Mouse (Mus musculus) layer of hippocampus, adult 2 months (tissue): ENCODE measurements around the gene Aff3. TPM values are rescaled to one million over a fixed set of nuclear protein-coding genes. Genes with fewer than 3 reads are reported as not detected.
"Not testable (repeated sequence)": the region's sequence is repeated elsewhere in the genome, so short reads cannot be mapped to it uniquely, and the experiment has no call there.

Source experiments
- DNase-seq, 2 experiments: peaks; one replicate each; pipeline ENCODE4 v3.0.0; 2022; ENCODE audit warnings: low spot score in 2 of 2
- H3K27ac ChIP-seq: fragments of 200-600 bp; 2 replicates; pipeline ENCODE4 v1.8.1; 2022
- H3K4me3 ChIP-seq: fragments of 200-600 bp; 2 replicates; pipeline ENCODE4 v1.8.1; 2022; ENCODE audit warnings: mild to moderate bottlenecking
- CTCF ChIP-seq: fragments of 200-600 bp; conservative IDR thresholded peaks from 2 replicates; pipeline ENCODE4 v1.8.1; 2022; ENCODE audit warnings: antibody characterized with exemption, mild to moderate bottlenecking, moderate library complexity
- total RNA-seq, 2 experiments: library from RNA; stranded (reverse); gene quantifications; 2 replicates each; pipeline ENCODE4 v1.2.3; 2021

Gene Aff3
- total RNA-seq, 2 experiments from 2014 or later: 108 to 117 TPM

DNA sequence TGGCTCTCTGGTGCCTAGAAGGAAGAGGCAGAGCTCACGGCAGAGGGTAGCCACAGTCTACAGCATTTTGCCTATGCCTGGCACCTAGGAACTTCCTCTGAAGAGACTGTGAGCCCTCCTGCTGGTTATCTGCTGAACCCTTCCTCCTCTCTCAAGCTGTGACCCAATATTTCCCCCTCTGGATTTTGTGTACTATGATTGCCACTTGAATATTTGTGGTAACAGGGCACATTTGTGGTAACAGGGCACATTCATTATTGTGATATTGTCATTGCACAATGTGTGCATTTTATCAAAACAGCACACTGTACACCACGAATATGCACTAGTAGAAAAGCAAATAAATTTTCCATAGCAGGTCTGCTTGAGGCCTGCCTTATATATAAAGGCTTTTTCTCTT lies 223.0 kb downstream of the Aff3 start:
- no peak for TF ChIP-seq CTCF
- no peak for DNase-seq
- Histone ChIP-seq H3K27ac (no peak overlapping the region), H3K4me3 (no peak overlapping the region)

DNA sequence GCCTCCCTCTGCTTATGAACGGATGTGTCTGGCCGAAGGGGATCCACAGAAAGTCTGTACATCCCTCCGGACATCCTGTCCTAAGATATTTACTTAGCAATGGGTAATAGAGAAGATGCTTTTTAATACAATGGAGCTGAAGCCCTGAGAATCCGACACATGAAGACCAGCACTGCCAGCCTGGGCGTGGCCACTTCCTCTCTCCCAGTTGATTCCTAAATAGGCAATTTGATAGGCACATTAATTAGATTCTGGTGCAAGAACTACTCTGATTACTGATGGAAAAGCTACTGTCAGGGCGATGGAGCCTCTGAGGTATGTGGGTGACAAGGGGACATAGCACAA lies 224.3 kb downstream of the Aff3 start:
- H3K27ac ChIP-seq: no peak overlapping the region
- H3K4me3 ChIP-seq: no peak overlapping the region
- TF ChIP-seq CTCF: no peak
- no peak for DNase-seq

DNA sequence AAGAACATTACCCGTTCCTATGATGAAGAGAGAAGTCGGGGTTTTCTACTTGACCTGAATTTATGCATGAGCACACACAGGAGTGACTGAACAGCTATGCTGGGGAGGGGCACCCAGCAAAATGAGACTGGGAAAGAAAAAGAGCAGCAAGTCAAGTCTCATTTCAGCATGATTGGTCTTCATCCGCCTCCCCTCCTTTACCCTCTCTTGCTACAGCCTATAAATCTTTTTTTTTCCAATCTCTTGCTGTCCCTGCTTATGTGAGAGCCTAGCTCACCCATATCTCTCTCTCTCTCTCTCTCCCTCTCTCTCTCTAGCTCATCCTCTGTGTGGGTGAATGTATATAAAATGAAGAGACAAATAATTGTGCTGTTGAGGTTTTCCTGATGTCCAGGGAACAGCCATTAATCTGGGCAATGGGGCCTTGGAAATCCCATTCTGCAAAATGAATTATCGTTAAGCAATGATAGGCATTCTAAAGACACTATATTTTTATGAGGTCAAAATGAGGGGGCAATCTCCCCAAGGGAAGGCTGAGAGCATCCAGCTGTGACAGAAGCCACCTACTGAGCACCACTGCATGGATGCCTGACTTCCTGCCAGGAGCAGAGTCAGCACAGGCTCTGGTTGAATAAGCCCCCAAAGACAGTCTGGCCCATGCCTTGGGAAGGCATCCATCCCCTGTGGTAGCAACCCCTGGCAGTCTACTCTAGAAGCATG lies 224.8 kb downstream of the Aff3 start:
- Histone ChIP-seq H3K27ac (peak overlapping the region; percentile 64; the same call in 1 of the 2 replicates), H3K4me3 (no peak overlapping the region)
- TF ChIP-seq CTCF: no peak
- no peak for DNase-seq

- H3K27ac ChIP-seq: peak overlapping the region; percentile 64
- TF ChIP-seq CTCF: no peak
- peak; percentile 89 to 94 for DNase-seq
- no peak overlapping the region for H3K4me3 ChIP-seq
These were observed 226.3 kb downstream of the Aff3 start for GRCm38 (mm10) chr1:38438447-38438846.

GRCm38 (mm10) chr1:38437671-38438070 lies 227.1 kb downstream of the Aff3 start:
- peak overlapping the region; percentile 49; the same call in 1 of the 2 replicates for H3K27ac ChIP-seq
- no peak for TF ChIP-seq CTCF
- peak in 1 of 2 experiments; percentile 19 for DNase-seq

GRCm38 (mm10) chr1:38436471-38437340 lies 228.0 kb downstream of the Aff3 start:
- no peak for TF ChIP-seq CTCF
- no peak for DNase-seq
- 0 out of 2 replicates have a peak overlapping the region, but pooled peaks have one; percentile 28 for H3K27ac ChIP-seq
- no peak overlapping the region for H3K4me3 ChIP-seq

More at GRCm38 (mm10) chr1:38437671-38438070, 227.1 kb downstream of the Aff3 start:
- no peak overlapping the region for H3K4me3 ChIP-seq

DNA sequence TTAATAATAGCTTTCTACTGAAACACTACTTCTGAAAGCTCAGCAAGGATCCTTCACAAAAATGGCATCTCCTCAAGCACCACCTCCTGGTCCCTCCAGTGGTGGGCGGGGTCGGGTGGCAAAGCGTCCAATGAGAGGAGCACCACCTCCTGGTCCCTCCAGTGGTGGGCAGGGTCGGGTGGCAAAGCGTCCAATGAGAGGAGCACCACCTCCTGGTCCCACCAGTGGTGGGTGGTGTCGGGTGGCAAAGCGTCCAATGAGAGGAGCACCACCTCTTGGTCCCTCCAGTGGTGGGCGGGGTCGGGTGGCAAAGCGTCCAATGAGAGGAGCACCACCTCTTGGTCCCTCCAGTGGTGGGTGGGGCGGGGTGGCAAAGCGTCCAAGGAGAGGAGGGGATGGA lies 234.4 kb downstream of the Aff3 start:
- H3K27ac ChIP-seq, DNase-seq, H3K4me3 ChIP-seq: not testable (repeated sequence)

DNA sequence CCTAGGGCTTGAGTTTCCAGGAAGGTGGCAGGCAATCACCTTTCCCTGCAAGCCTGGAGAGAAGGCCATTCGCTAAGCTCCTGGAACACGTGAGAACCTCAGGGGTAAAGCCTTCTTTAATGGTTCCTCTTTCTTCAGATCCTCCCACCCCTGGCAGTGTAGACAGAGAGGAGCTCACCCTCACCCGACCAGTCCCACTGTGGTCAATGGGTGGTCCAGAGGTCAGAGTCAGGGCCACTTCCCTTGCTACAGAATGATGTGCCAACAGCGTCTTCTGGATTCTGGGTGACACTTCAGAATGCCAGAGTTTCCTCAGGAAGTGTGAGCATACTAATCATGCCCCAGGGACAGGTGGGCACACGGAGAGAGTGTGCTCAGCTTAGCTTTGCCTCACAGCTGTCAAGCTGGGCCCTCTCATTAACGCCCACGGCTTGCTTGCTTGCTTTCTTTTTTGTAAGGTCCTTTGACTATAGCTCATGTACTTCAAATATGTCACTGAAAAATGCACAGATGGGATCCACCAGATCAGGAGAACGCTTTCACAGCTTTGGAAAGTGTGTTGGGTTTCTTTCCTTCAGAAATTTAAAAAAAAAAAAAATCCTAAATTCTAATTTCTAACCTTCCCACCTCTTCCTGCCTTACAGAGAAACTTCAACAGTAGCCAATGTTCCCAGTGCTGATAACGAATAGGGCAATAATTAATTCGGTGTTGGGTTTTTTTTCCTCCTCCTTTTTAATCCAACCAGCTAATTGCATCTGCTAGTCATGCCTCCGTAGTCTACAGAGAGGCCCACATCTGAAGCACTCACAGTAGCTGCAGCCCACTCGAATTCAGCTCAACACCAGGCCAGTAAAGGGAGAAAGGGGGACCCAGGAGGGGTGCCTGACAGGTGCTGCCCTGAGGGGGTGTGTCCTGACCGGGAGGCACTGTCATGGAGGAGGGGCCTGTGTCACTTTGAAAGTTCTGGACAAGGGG lies 235.8 kb downstream of the Aff3 start:
- Histone ChIP-seq H3K4me3 (no peak overlapping the region), H3K27ac (peak overlapping the region; percentile 80)
- DNase-seq: peak; percentile 50 to 58
- TF ChIP-seq CTCF: no peak

GRCm38 (mm10) chr1:38422921-38423320 lies 241.8 kb downstream of the Aff3 start:
- no peak for TF ChIP-seq CTCF
- Histone ChIP-seq H3K27ac (no peak overlapping the region), H3K4me3 (no peak overlapping the region)
- DNase-seq: no peak

DNA sequence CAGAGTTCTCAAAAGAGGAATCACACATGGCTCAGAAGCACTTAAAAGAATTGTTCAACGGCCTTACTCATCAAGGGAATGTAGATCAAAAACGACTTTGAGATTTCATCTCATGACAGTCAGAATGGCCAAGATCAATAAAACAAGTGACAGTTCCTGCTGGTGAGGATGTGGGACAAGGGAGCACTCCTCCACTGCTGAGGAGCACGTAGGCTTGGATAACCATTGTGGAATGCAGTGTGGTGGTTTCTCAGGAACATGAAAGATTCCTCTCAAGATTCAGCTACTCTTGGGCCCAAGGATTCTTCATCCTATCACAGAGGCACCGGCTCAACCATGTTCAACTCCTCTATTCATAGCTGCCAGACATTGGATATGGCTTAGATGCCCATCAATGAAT lies 245.4 kb downstream of the Aff3 start:
- Histone ChIP-seq H3K4me3 (no peak overlapping the region), H3K27ac (no peak overlapping the region)
- no peak for TF ChIP-seq CTCF
- DNase-seq: no peak

DNA sequence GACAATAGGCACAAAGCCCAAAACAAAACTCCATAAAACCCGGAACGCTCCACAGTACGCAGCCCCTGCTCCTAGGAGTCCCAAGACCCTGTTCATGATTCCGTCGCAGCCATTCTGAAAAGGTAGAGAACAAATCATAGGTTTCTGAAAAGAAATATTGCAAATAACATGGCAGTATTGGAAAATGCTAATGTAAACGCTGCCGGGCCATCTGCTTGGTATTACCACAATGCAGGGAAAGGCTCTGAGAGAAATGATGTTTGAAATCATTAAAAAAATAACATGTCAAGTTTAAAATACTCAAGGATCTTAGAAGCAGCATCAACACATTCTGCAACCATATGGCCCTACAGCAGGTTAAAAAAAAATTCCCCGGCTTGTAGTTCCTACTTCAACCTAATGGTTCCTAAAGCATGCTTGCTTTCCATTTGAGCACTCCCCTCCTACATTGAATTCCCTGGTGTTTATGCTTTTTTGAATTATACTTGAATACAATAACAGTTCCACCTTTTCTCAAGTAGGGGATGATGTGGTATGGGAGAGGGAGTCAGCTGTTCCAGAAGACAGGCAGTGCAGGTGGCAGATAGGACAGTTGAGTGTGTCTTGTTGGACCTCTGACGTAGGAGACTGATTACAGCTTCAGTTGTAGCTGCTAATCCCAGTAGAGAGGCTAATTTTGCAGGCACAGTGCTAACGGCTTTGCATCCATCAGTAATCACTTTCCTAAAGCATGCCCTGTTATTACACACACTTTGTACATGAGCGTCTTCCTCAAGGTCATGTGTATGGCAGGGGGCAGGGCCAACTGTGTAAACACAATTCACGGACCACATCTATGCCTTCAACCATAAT lies 246.3 kb downstream of the Aff3 start:
- TF ChIP-seq CTCF: peak; percentile 54
- DNase-seq: peak; percentile 36 to 60
- Histone ChIP-seq H3K4me3 (no peak overlapping the region), H3K27ac (peak overlapping the region; percentile 71; the same call in 1 of the 2 replicates)
